Mouse (Mus musculus) liver, postnatal 0 days (tissue): Measurements from ENCODE around the gene Elovl6. TPM values are rescaled to one million over a fixed set of nuclear protein-coding genes. Genes with fewer than 3 reads are reported as not detected.

Source experiments
- ATAC-seq: fragments of 200-750 bp; cut with Nextera tagmentation; 2 replicates; pipeline ENCODE4 v1.8.0; 2017; ENCODE audit warnings: mild to moderate bottlenecking, moderate library complexity
- DNase-seq: peaks from one replicate; pipeline ENCODE4 v3.0.0-alpha.2; 2016
- H3K27ac ChIP-seq: fragments of 300-500 bp; sonication (generic); 2 replicates; pipeline ENCODE4 v1.5.1; 2014; ENCODE audit warnings: antibody characterized with exemption, moderate library complexity, mild to moderate bottlenecking, low read depth
- H3K27me3 ChIP-seq: fragments of 300-500 bp; sonication (generic); 2 replicates; pipeline ENCODE4 v1.6.1; 2014; ENCODE audit warnings: low read length, control low read depth, mixed read lengths; ENCODE audit not compliant: insufficient read depth
- H3K36me3 ChIP-seq: fragments of 300-500 bp; sonication (generic); replicated peaks from 2 replicates; pipeline ENCODE4 v1.6.1; 2014; ENCODE audit warnings: mild to moderate bottlenecking, control low read depth, low read length, moderate library complexity, mixed read lengths; ENCODE audit not compliant: insufficient read depth
- H3K4me1 ChIP-seq: fragments of 300-500 bp; sonication (generic); 2 replicates; pipeline ENCODE4 v1.6.1; 2014; ENCODE audit warnings: antibody characterized with exemption, mild to moderate bottlenecking, control low read depth; ENCODE audit not compliant: insufficient read depth
- H3K4me2 ChIP-seq: fragments of 300-500 bp; sonication (generic); 2 replicates; pipeline ENCODE4 v1.6.1; 2014; ENCODE audit warnings: low read depth, mild to moderate bottlenecking, low read length, moderate library complexity, mixed read lengths
- H3K4me3 ChIP-seq: fragments of 300-500 bp; sonication (generic); 2 replicates; pipeline ENCODE4 v1.5.1; 2014; ENCODE audit warnings: low read depth, low read length
- H3K9ac ChIP-seq: fragments of 300-500 bp; sonication (generic); replicated peaks from 2 replicates; pipeline ENCODE4 v1.6.1; 2014; ENCODE audit warnings: mild to moderate bottlenecking, moderate library complexity
- H3K9me3 ChIP-seq: fragments of 300-500 bp; sonication (generic); 2 replicates; pipeline ENCODE4 v1.6.1; 2016; ENCODE audit warnings: mild to moderate bottlenecking, control low read depth, low read length, mixed read lengths
- CTCF ChIP-seq: sonication (generic); IDR thresholded peaks from 2 replicates; pipeline ENCODE4 v1.5.1; 2016; ENCODE audit warnings: antibody characterized with exemption, low read depth
- EP300 ChIP-seq: IDR thresholded peaks from 2 replicates; pipeline ENCODE4 v1.6.1; 2016; ENCODE audit warnings: antibody characterized with exemption, low read depth, mild to moderate bottlenecking
- WGBS: fragments of 180-500 bp; shearing (Covaris S2); extraction: QIAGEN DNeasy Blood & Tissue Kit; methylation state at CpG from one replicate; pipeline ENCODE4 v1.1.7; 2014; ENCODE audit not compliant: insufficient replicate concordance; 5-methylcytosine and 5-hydroxymethylcytosine counted together
- polyA plus RNA-seq: library from polyadenylated mRNA; unstranded; fragments of >200 nt; fragmentation: Nextera tagmentation; extraction: Ambion mirVana; gene quantifications from 2 replicates; pipeline ENCODE4 v1.2.1, GENCODE M21; 2015

Gene Elovl6
- polyA plus RNA-seq, 1 experiment from 2014 or later, result 8.0 TPM

DNA sequence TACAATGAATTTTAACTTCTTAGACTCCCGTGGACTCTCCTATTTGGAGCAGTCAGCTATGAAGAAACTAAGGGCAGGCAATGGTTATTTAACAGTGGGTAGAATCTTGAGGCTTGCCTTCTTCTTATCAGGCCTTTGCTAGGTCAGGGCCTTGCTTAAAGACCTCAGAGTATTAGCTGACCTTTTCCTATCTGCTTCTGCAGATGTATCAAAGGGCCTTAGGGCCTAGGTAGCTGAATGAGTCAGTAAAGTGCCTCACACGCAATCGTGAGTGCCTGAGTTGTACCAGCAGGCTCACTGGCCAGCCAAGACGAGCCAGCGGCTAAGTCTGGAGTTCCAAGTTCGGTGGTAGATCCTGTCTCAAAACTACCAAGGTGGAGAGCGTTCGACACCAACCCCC lies 33.3 kb downstream of the Elovl6 start:
- TF ChIP-seq EP300, result no peak
- no peak for TF ChIP-seq CTCF
- no peaks in the 10 kb centered on the region for H3K27me3 ChIP-seq
- no peak overlapping the region for H3K4me3 ChIP-seq
- no peak for DNase-seq
- no peak overlapping the region for H3K4me2 ChIP-seq
- 57% methylated on average over 8 of the region's 8 CpGs for WGBS
- peak overlapping the region; percentile 56 for H3K27ac ChIP-seq
- no peaks in the 10 kb centered on the region for H3K9me3 ChIP-seq
- peaks cover 20% of the 10 kb centered on the region for H3K4me1 ChIP-seq
- H3K36me3 ChIP-seq, result peaks cover 5% of the 10 kb centered on the region; the same call in 1 of the 2 replicates
- 0 out of 2 replicates have a peak, but pooled peaks have one; percentile 17 for ATAC-seq
- H3K9ac ChIP-seq, result no peak overlapping the region

DNA sequence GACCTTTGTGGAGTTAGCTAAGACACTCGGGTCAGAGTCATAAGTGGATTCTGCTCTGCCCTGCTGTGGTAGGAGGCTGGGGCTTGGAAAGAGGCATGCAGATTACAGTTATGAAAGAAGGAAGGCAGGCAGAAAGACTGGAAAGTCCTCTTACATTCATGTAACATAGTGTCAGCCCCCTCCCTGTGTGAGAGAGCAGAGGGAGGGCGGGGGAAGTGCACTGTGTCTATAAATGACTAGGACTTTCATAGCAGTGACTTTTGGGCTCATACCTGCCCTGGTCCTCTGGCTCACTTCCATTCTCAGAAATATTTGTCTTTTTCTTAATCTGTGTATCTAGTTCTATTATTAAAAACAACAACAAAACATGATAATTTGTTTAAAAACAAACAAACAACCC lies 33.9 kb downstream of the Elovl6 start:
- TF ChIP-seq CTCF (no peak), EP300 (no peak)
- H3K4me1 ChIP-seq, result peaks cover 17% of the 10 kb centered on the region
- peaks cover 3% of the 10 kb centered on the region; the same call in 1 of the 2 replicates for H3K36me3 ChIP-seq
- 0 out of 2 replicates have a peak overlapping the region, but pooled peaks have one; percentile 27 for H3K9ac ChIP-seq
- DNase-seq (no peak), ATAC-seq (peak; percentile 38; the same call in 1 of the 2 replicates)
- H3K9me3 ChIP-seq, result no peaks in the 10 kb centered on the region
- no peaks in the 10 kb centered on the region for H3K27me3 ChIP-seq
- no peak overlapping the region for H3K4me3 ChIP-seq
- no peak overlapping the region for H3K4me2 ChIP-seq
- WGBS, result 55% methylated on average over 2 of the region's 2 CpGs
- H3K27ac ChIP-seq, result peak overlapping the region; percentile 56

DNA sequence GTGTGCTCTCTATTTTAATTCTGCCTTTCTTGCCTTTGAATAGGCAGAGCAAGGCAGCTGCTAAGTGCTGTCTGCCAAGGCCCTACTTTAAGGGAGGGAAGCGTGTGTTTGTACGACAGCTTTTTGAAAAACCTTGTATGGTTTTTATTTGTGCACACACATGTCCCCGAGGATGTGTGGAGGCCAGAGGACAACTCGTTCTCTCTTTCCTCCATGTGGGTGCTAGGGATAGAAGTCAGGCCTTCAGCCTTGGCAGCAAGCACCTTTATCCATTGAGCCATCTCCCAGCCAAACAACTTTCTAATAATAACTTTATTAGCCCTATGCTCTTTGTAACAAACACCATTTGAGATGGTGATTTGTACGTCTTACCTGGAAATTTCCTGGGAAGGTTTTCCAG lies 34.7 kb downstream of the Elovl6 start:
- Histone ChIP-seq H3K27me3 (no peaks in the 10 kb centered on the region), H3K27ac (peak overlapping the region; percentile 56; the same call in 1 of the 2 replicates), H3K9me3 (no peaks in the 10 kb centered on the region), H3K36me3 (peaks cover 3% of the 10 kb centered on the region; the same call in 1 of the 2 replicates), H3K9ac (no peak overlapping the region), H3K4me2 (no peak overlapping the region), H3K4me3 (no peak overlapping the region), H3K4me1 (peaks cover 16% of the 10 kb centered on the region)
- 72% methylated on average over 5 of the region's 5 CpGs for WGBS
- ATAC-seq (no peak), DNase-seq (no peak)
- no peak for TF ChIP-seq CTCF
- TF ChIP-seq EP300, result no peak

DNA sequence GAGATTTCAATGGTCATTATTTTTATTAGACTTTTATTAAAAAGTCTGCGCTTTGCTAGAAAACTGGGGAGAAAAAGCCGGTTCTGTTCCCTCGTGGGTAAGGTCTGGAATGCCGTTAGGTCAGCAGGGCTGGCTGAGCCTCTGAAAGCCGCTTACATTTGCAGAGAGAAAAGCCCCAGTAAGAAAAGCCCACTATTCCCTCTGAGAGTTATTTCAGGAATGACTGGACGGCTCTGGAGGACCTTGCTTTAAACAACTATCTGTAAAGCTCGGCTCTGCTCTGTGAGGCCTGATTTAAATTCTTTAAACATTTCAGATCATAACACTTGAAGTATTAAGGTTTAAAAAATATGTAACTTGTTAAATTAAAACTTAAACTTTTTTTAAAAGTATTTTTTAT lies 36.4 kb downstream of the Elovl6 start:
- Histone ChIP-seq H3K4me2 (no peak overlapping the region), H3K9ac (no peak overlapping the region), H3K4me1 (peaks cover 16% of the 10 kb centered on the region), H3K9me3 (no peaks in the 10 kb centered on the region), H3K27ac (no peak overlapping the region), H3K36me3 (peaks cover 8% of the 10 kb centered on the region; the same call in 1 of the 2 replicates), H3K27me3 (no peaks in the 10 kb centered on the region), H3K4me3 (no peak overlapping the region)
- WGBS, result 70% methylated on average over 7 of the region's 7 CpGs
- DNase-seq (no peak), ATAC-seq (no peak)
- TF ChIP-seq CTCF, result no peak
- TF ChIP-seq EP300, result no peak

DNA sequence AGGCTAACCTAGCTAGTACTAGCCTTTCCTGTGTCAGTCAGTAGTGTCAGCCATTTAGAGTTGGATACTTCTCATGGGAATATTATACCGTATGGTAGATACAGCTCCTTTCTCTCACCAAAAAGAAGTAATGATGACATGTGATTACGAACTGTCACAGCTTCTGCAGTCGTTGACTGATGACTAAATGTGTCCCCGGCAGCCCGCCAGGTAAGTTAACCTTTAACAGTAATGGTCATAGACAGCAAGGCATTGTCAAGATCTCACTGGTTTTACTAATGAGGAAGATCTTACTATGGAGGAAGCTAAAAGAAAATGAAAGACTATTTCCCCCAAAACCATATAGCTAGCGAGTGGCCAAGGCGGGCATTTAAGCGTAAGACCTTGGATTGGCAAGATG lies 38.8 kb downstream of the Elovl6 start:
- Histone ChIP-seq H3K36me3 (0 out of 2 replicates have a peak, but pooled peaks cover 5% of the 10 kb centered on the region), H3K9ac (no peak overlapping the region), H3K4me2 (no peak overlapping the region), H3K27ac (peak overlapping the region; percentile 13; the same call in 1 of the 2 replicates), H3K27me3 (no peaks in the 10 kb centered on the region), H3K9me3 (no peaks in the 10 kb centered on the region), H3K4me1 (peaks cover 11% of the 10 kb centered on the region), H3K4me3 (no peak overlapping the region)
- peak; percentile 67 for DNase-seq
- no peak for TF ChIP-seq EP300
- TF ChIP-seq CTCF, result no peak
- ATAC-seq, result peak; percentile 66
- WGBS, result 78% methylated on average over 8 of the region's 8 CpGs

DNA sequence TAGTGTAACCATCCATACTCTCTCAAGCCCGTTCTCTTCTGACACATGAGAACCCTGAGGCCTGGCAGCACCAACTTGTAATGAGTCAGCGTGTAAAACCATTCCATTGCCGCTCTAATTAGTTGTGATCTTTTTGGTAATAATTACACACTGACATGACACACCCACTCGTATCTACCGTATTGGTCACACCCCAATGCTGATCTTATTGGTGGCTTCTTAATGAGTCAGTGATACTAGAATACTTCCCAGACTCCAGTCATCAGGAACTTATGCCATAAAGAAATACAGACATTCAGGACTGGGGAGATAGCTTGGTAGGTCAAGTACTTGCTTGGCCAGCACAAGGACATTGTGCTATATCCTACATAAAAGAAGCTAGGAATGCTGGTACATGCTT lies 39.5 kb downstream of the Elovl6 start:
- no peak for ATAC-seq
- DNase-seq, result no peak
- Histone ChIP-seq H3K36me3 (peaks cover 5% of the 10 kb centered on the region; the same call in 1 of the 2 replicates), H3K27me3 (no peaks in the 10 kb centered on the region), H3K9me3 (no peaks in the 10 kb centered on the region), H3K27ac (0 out of 2 replicates have a peak overlapping the region, but pooled peaks have one; percentile 13), H3K9ac (no peak overlapping the region), H3K4me3 (no peak overlapping the region), H3K4me2 (no peak overlapping the region), H3K4me1 (peaks cover 9% of the 10 kb centered on the region; the same call in 1 of the 2 replicates)
- no peak for TF ChIP-seq CTCF
- no peak for TF ChIP-seq EP300
- 87% methylated on average over 5 of the region's 5 CpGs for WGBS
